Mouse (Mus musculus) MEL (cell line): ENCODE results near the gene Myrfl. TPM values are rescaled to one million over a fixed set of nuclear protein-coding genes. Genes with fewer than 3 reads are reported as not detected.

Experiments
- DNase-seq: peaks from one replicate; pipeline ENCODE4 v3.0.0; 2011; ENCODE audit warnings: low read depth, low spot score
- H3K27ac ChIP-seq: 2 replicates; pipeline ENCODE4 v1.5.1; 2012; ENCODE audit warnings: low read depth, mild to moderate bottlenecking, control low read depth, low read length, moderate library complexity; ENCODE audit not compliant: control insufficient read depth
- H3K27me3 ChIP-seq, 2 experiments: fragments of 150-350 bp in 1 of 2; sonication (generic) in 1 of 2; 2 replicates each; pipeline ENCODE4 v1.6.1; 2012; ENCODE audit warnings: low read length in 2 of 2, mild to moderate bottlenecking in 2 of 2, improper control_type of control experiment in 1 of 2, moderate library complexity in 1 of 2; ENCODE audit not compliant: insufficient read depth in 2 of 2, control insufficient read depth in 1 of 2
- H3K36me3 ChIP-seq, 2 experiments: 2 replicates each; pipeline ENCODE4 v1.6.1; 2012 to 2014; ENCODE audit warnings: low read length in 2 of 2, improper control_type of control experiment in 1 of 2, inconsistent platforms in 1 of 2, mild to moderate bottlenecking in 1 of 2; ENCODE audit not compliant: insufficient read depth in 2 of 2, control insufficient read depth in 1 of 2
- H3K4me1 ChIP-seq, 2 experiments: fragments of 150-350 bp in 1 of 2; sonication (generic) in 1 of 2; 2 replicates each; pipeline ENCODE4 v1.6.1; 2012; ENCODE audit warnings: low read length in 2 of 2, improper control_type of control experiment in 1 of 2, mild to moderate bottlenecking in 1 of 2; ENCODE audit not compliant: insufficient read depth in 2 of 2, control insufficient read depth in 1 of 2
- H3K4me3 ChIP-seq, 2 experiments: fragments of 150-350 bp in 1 of 2; sonication (generic) in 1 of 2; 2 replicates each; pipeline ENCODE4 v1.5.1; 2012; ENCODE audit warnings: low read depth in 2 of 2, low read length in 2 of 2, mild to moderate bottlenecking in 2 of 2, moderate library complexity in 2 of 2, control low read depth in 1 of 2, improper control_type of control experiment in 1 of 2; ENCODE audit not compliant: control insufficient read depth in 1 of 2, insufficient read depth in 1 of 2
- H3K79me2 ChIP-seq: 2 replicates; pipeline ENCODE4 v1.6.1; 2012; ENCODE audit warnings: mild to moderate bottlenecking, low read length, moderate library complexity; ENCODE audit not compliant: control insufficient read depth, poor library complexity, insufficient read depth
- H3K9ac ChIP-seq: 2 replicates; pipeline ENCODE4 v1.6.1; 2012; ENCODE audit warnings: low read depth, mild to moderate bottlenecking, control low read depth, low read length, moderate library complexity; ENCODE audit not compliant: control insufficient read depth, poor library complexity, severe bottlenecking
- H3K9me3 ChIP-seq: fragments of 150-350 bp; sonication (generic); replicated peaks from 2 replicates; pipeline ENCODE4 v1.6.1; 2012; ENCODE audit warnings: mild to moderate bottlenecking, low read length, improper control_type of control experiment, moderate library complexity; ENCODE audit not compliant: insufficient read depth
- CTCF ChIP-seq, 3 experiments: IDR thresholded peaks in 2 of 3; conservative IDR thresholded peaks in 1 of 3; 2 replicates each; pipeline ENCODE4 v1.5.1; 2011 to 2012; ENCODE audit warnings: low read length in 3 of 3, low read depth in 2 of 3, mild to moderate bottlenecking in 2 of 3, improper control_type of control experiment in 1 of 3, inconsistent platforms in 1 of 3, mixed read lengths in 1 of 3, moderate library complexity in 1 of 3; ENCODE audit not compliant: control insufficient read depth in 1 of 3, insufficient read depth in 1 of 3, poor library complexity in 1 of 3, severe bottlenecking in 1 of 3
- ETS1 ChIP-seq: IDR thresholded peaks from 2 replicates; pipeline ENCODE4 v1.6.1; 2012; ENCODE audit warnings: low read depth, mild to moderate bottlenecking, inconsistent platforms, low read length, improper control_type of control experiment, moderate library complexity
- GABPA ChIP-seq: IDR thresholded peaks from 2 replicates; pipeline ENCODE4 v1.6.1; 2012; ENCODE audit warnings: low read depth, mild to moderate bottlenecking, inconsistent platforms, low read length, improper control_type of control experiment, moderate library complexity
- GATA1 ChIP-seq: IDR thresholded peaks from 2 replicates; pipeline ENCODE4 v1.6.1; 2011; ENCODE audit warnings: low read depth, low read length, improper control_type of control experiment
- MAFK ChIP-seq: IDR thresholded peaks from 2 replicates; pipeline ENCODE4 v1.6.1; 2011; ENCODE audit warnings: low read depth, mild to moderate bottlenecking, low read length, improper control_type of control experiment, borderline replicate concordance
- MAZ ChIP-seq: IDR thresholded peaks from 2 replicates; pipeline ENCODE4 v1.6.1; 2012; ENCODE audit warnings: low read depth, mild to moderate bottlenecking, inconsistent platforms, low read length, improper control_type of control experiment
- MYC ChIP-seq: IDR thresholded peaks from 2 replicates; pipeline ENCODE4 v1.6.1; 2011; ENCODE audit warnings: low read depth, mild to moderate bottlenecking, low read length, improper control_type of control experiment, moderate library complexity
- NRF1 ChIP-seq: IDR thresholded peaks from 2 replicates; pipeline ENCODE4 v1.6.1; 2014; ENCODE audit warnings: low read depth, mild to moderate bottlenecking, inconsistent platforms, low read length, improper control_type of control experiment, moderate library complexity; ENCODE audit not compliant: poor library complexity, insufficient read depth, severe bottlenecking
- SMC3 ChIP-seq: IDR thresholded peaks from 2 replicates; pipeline ENCODE4 v1.6.1; 2011; ENCODE audit warnings: low read depth, low read length, improper control_type of control experiment
- UBTF ChIP-seq: IDR thresholded peaks from 2 replicates; pipeline ENCODE4 v1.6.1; 2012; ENCODE audit warnings: low read depth, mild to moderate bottlenecking, inconsistent platforms, low read length, improper control_type of control experiment, moderate library complexity, borderline replicate concordance; ENCODE audit not compliant: insufficient read depth
- USF1 ChIP-seq: IDR thresholded peaks from 2 replicates; pipeline ENCODE4 v1.6.1; 2014; ENCODE audit warnings: low read depth, mild to moderate bottlenecking, inconsistent platforms, low read length, improper control_type of control experiment, moderate library complexity
- USF2 ChIP-seq, 2 experiments: IDR thresholded peaks; 2 replicates each; pipeline ENCODE4 v1.6.1; 2011 to 2012; ENCODE audit warnings: improper control_type of control experiment in 2 of 2, low read length in 2 of 2, borderline replicate concordance in 1 of 2, inconsistent platforms in 1 of 2, low read depth in 1 of 2, mild to moderate bottlenecking in 1 of 2; ENCODE audit not compliant: insufficient read depth in 1 of 2
- polyA plus RNA-seq, 2 experiments: library from polyadenylated mRNA; stranded (reverse) in 1 of 2; unstranded in 1 of 2; fragments of >175 nt in 1 of 2; fragments of >200 nt in 1 of 2; gene quantifications; 2 replicates each; pipeline versions ENCODE4 v1.2.1 to v1.2.4; 2012; ENCODE audit warnings: low replicate concordance in 2 of 2, low read depth in 1 of 2; ENCODE audit not compliant: insufficient read length in 2 of 2, insufficient read depth in 1 of 2, missing spikeins in 1 of 2
- total RNA-seq: library from RNA; depleted of rRNA; stranded (reverse); fragments of 300-350 nt; gene quantifications from 2 replicates; pipeline ENCODE4 v1.2.3, GENCODE M21; 2012

Myrfl gene
- total and polyA plus RNA-seq, 3 experiments = 0.03 TPM; not detected in 2

- Histone ChIP-seq H3K27ac (no peak overlapping the region), H3K4me3 (no peak overlapping the region), H3K27me3 (no peaks in the 10 kb centered on the region), H3K4me1 (no peaks in the 10 kb centered on the region), H3K9me3 (no peaks in the 10 kb centered on the region), H3K36me3 (no peaks in the 10 kb centered on the region; a peak in 1 of 4 replicates), H3K9ac (no peak overlapping the region), H3K79me2 (no peaks in the 10 kb centered on the region)
- no peak for DNase-seq
- TF ChIP-seq MAFK (no peak), CTCF (IDR thresholded peaks at IDR 0.05 in 2 of 3, conservative IDR thresholded peaks at IDR 0.05 in 1 of 3; ENCODE audit: control insufficient read depth in 1 of 3, insufficient read depth in 1 of 3, low read depth in 2 of 3, low read length in 3 of 3, poor library complexity in 1 of 3, severe bottlenecking in 1 of 3) (no peak), GATA1 (no peak), NRF1 (no peak), GABPA (no peak), MAZ (no peak), USF1 (no peak), USF2 (IDR thresholded peaks at IDR 0.05; ENCODE audit: borderline replicate concordance in 1 of 2, insufficient read depth in 1 of 2, low read depth in 1 of 2, low read length in 2 of 2) (no peak)
Measured at GRCm38 (mm10) chr10:116890587-116890986, 6.1 kb downstream of the Myrfl start.

- Histone ChIP-seq H3K27ac (no peak overlapping the region), H3K79me2 (no peaks in the 10 kb centered on the region), H3K9ac (no peak overlapping the region), H3K4me1 (no peaks in the 10 kb centered on the region), H3K4me3 (no peak overlapping the region), H3K27me3 (no peaks in the 10 kb centered on the region), H3K9me3 (no peaks in the 10 kb centered on the region), H3K36me3 (no peaks in the 10 kb centered on the region)
- TF ChIP-seq ETS1 (no peak), MYC (no peak)
- DNase-seq = no peak
Measured at GRCm38 (mm10) chr10:116884552-116884951, 12.2 kb downstream of the Myrfl start.

DNA sequence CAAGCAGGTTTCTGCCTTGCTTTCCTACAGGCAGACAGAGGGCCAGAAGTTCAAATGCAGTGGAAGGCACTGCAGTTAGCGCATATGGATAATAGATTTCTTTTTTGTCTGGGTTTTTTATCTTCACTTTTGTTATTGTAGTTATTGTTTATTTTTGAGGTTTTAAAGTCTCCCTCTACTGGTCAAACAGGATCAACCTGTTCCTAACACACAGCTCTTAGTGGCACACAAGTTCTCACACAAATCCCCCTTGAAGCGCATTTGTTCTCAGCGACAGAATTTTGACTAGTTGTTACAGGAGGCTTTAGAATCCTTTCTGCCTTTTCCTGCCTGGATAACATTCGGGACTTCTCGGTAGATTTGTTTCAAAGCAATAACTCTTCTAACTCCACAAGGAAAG lies 13.2 kb downstream of the Myrfl start:
- H3K27ac ChIP-seq = no peak overlapping the region
- no peak for DNase-seq
- no peaks in the 10 kb centered on the region for H3K27me3 ChIP-seq
- no peaks in the 10 kb centered on the region for H3K4me1 ChIP-seq
- H3K9me3 ChIP-seq = no peaks in the 10 kb centered on the region
- no peaks in the 10 kb centered on the region for H3K79me2 ChIP-seq
- H3K4me3 ChIP-seq = no peak overlapping the region
- H3K36me3 ChIP-seq = no peaks in the 10 kb centered on the region
- TF ChIP-seq UBTF (no peak), USF2 (IDR thresholded peaks at IDR 0.05; ENCODE audit: borderline replicate concordance in 1 of 2, insufficient read depth in 1 of 2, low read depth in 1 of 2, low read length in 2 of 2) (no peak), SMC3 (0 out of 2 replicates have a peak, but pooled peaks have one; percentile 14), CTCF (IDR thresholded peaks at IDR 0.05 in 2 of 3, conservative IDR thresholded peaks at IDR 0.05 in 1 of 3; ENCODE audit: control insufficient read depth in 1 of 3, insufficient read depth in 1 of 3, low read depth in 2 of 3, low read length in 3 of 3, poor library complexity in 1 of 3, severe bottlenecking in 1 of 3) (peak in 1 of 3 experiments; percentile 9; a peak in 1 of 6 replicates)
- TF ChIP-seq, all 39 proteins: peak for 2
- H3K9ac ChIP-seq = no peak overlapping the region
